Mouse (Mus musculus): Measurements from ENCODE around the gene Akap14. TPM values are rescaled to one million over a fixed set of nuclear protein-coding genes. Genes with fewer than 3 reads are reported as not detected.
"Not testable (repeated sequence)": the region's sequence is repeated elsewhere in the genome, so short reads cannot be mapped to it uniquely, and the experiment has no call there.

Gene Akap14
- polyA plus RNA-seq, 1 experiment from 2014 or later: 0.24 TPM

DNA sequence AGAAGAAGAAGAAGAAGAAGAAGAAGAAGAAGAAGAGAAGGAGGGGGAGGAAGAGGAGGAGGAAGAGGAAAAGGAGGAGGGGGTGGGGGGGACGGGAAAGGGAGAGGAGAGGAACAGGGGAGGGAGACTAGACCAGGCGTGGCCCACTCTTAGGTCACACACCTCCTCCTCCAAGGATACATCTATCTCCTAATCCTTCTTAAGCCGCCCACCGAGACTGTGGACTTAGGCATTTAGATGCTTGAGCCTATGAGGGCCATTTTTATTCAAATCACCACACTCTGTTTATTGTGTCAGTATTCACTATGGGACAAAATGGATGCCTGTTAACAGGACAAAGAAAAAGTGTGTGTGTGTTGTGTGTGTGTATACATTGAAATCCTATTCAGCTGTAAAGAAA is 24.1 kb downstream of the Akap14 start:
- H3K9me3 ChIP-seq; H3K27ac ChIP-seq; H3K4me3 ChIP-seq; H3K36me3 ChIP-seq; ATAC-seq (ENCODE audit: low FRiP score, low read depth); H3K27me3 ChIP-seq (replicated peaks); H3K4me2 ChIP-seq (replicated peaks); H3K4me1 ChIP-seq; H3K9ac ChIP-seq: not testable (repeated sequence)
- WGBS: 33% methylated on average over 1 of the region's 4 CpGs

DNA sequence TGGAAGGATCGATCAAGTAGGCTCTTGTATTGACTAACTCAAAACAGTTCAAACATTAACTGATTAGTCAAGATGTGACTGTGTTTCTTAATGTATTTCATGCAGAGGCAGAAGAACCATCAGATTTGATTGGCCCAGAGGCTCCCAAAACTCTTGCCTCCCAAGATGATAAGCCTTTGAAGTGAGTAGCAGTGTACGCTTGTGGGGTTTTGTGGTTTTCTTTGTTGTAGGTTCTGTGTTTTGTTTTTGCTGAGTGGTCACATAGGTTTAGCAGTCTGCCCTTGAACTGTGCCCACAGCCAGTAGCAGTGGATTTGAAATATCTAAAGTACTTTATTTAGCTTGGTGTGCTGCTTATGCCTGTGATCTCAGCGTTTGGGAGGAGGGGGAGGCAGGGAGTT is 26.9 kb downstream of the Akap14 start:
- Histone ChIP-seq H3K27ac (no peak overlapping the region), H3K9ac (no peak overlapping the region), H3K4me3 (no peak overlapping the region), H3K4me1 (no peaks in the 10 kb centered on the region), H3K36me3 (peaks cover 6% of the 10 kb centered on the region), H3K27me3 (replicated peaks) (no peaks in the 10 kb centered on the region), H3K4me2 (replicated peaks) (no peak overlapping the region), H3K9me3 (no peaks in the 10 kb centered on the region)
- no peak for ATAC-seq (ENCODE audit: low FRiP score, low read depth)
- WGBS: 89% methylated on average over 3 of the region's 3 CpGs

DNA sequence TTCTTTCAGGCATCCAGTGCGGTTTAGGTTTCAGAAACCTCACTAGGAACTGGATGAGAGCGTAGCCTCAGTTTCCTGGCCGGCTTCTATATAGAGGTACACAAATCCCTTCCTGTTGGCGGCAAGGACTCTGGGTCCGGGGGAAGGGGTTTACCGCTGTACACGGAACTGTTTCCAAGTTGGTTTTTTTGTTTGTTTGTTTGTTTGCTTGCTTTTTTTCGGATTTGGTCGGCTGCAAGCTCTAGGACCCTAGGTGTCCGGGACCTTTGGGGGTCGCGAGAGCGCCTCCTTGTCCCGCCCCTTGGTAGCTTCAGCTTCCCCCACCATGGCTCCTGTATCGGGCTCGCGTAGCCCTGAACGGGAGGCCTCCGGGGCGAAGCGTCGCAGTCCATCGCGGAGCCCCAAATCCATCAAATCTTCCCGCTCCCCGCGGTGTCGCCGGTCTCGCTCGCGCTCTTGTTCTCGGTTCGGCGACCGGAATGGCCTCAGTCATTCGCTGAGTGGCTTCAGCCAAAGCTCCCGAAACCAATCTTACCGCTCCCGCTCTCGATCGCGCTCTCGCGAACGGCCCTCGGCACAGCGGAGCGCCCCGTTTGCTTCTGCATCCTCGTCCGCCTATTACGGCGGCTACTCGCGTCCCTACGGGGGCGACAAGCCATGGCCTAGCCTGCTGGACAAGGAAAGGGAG is 41.8 kb downstream of the Akap14 start, which contains the start of gene Nkap:
Gene Nkap (plus strand): TSS at position 125 of the 688 bp plus-strand sequence.
- ATAC-seq (ENCODE audit: low FRiP score, low read depth): peak; percentile 90
- peak within 1 kb of the TSS; percentile 68 for H3K9ac ChIP-seq
- WGBS: 14% methylated on average over 58 of the region's 58 CpGs

DNA sequence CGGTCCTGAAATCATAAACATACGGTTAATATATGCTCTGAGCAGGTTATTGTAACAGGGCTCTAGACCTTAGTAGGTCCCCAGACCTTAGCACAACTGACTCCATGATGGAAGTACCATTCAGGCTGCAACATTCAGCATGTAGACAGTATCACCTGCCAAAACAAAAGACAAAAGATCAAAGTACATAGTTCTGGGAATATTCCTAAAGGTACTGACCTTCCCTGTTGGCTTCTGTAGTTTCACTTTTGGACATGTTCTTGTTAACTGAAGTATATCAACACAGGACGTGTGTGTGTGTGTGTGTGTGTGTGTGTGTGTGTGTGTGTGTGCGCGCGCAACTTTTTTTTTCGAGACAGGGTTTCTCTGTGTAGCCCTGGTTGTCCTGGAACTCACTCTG is 43.1 kb downstream of the Akap14 start:
- WGBS: 96% methylated on average over 7 of the region's 7 CpGs
- Histone ChIP-seq H3K4me2 (replicated peaks) (no peak overlapping the region), H3K9me3 (no peaks in the 10 kb centered on the region), H3K27ac (no peak overlapping the region), H3K36me3 (no peaks in the 10 kb centered on the region), H3K4me3 (no peak overlapping the region), H3K27me3 (replicated peaks) (no peaks in the 10 kb centered on the region), H3K9ac (no peak overlapping the region), H3K4me1 (peaks cover 4% of the 10 kb centered on the region)
- no peak for ATAC-seq (ENCODE audit: low FRiP score, low read depth)

More for the DNA sequence above, 41.8 kb downstream of the Akap14 start, which contains the start of gene Nkap:
- peaks cover 4% of the 10 kb centered on the region for H3K4me1 ChIP-seq
- H3K9me3 ChIP-seq: no peaks in the 10 kb centered on the region
- H3K27ac ChIP-seq: peak within 1 kb of the TSS; percentile 42; the same call in 1 of the 2 replicates
- H3K27me3 ChIP-seq (replicated peaks): no peaks in the 10 kb centered on the region
- peak within 1 kb of the TSS; percentile 60 for H3K4me3 ChIP-seq
- peak within 1 kb of the TSS; percentile 57 for H3K4me2 ChIP-seq (replicated peaks)
- no peaks in the 10 kb centered on the region for H3K36me3 ChIP-seq

DNA sequence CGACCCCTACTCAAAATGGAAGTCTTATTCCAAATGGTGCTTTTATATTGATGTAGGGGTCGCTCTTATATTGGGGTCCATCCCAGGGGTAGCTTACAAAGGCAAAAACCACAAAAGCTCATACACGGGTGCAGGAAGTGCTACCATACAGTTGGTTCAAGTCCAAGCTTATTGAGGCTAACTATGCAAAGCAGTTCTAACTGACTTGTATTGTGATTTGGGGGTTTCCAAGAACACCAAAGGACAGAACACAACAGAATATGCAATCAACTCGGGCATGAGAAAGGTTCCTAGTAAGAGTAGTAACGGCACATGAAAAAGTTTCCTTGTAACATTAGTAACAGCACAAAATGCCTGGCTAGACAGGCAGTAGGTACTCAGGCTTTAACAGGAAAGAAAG is 48.4 kb downstream of the Akap14 start:
- ATAC-seq (ENCODE audit: low FRiP score, low read depth): no peak
- Histone ChIP-seq H3K36me3 (no peaks in the 10 kb centered on the region), H3K9ac (no peak overlapping the region), H3K4me3 (no peak overlapping the region), H3K4me1 (no peaks in the 10 kb centered on the region), H3K4me2 (replicated peaks) (no peak overlapping the region), H3K9me3 (no peaks in the 10 kb centered on the region), H3K27ac (no peak overlapping the region), H3K27me3 (replicated peaks) (peaks cover 7% of the 10 kb centered on the region; the same call in 1 of the 2 replicates)
- WGBS: 72% methylated on average over 5 of the region's 5 CpGs

DNA sequence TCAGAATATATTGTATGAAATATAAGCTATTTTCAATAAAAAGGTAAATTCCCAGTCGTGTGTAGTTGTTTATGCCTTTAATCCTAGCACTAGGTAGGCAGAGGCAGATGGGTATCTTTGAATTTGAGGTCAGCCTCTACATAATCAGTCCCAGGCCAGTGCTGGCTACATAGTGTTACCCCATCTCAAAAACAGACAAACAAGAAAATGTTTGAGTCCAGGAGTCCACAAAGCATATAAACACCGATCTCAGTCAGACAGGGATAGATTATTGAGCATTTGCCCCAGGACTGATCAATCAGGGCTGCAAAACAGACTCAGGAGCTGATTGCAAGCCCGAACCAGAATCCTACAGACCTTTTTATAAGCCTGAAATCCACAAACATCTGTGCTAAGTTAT is 49.1 kb downstream of the Akap14 start:
- Histone ChIP-seq H3K27ac (no peak overlapping the region), H3K4me3 (no peak overlapping the region), H3K9me3 (no peaks in the 10 kb centered on the region), H3K4me2 (replicated peaks) (no peak overlapping the region), H3K4me1 (no peaks in the 10 kb centered on the region), H3K36me3 (no peaks in the 10 kb centered on the region), H3K27me3 (replicated peaks) (peaks cover 8% of the 10 kb centered on the region; the same call in 1 of the 2 replicates), H3K9ac (no peak overlapping the region)
- WGBS: 65% methylated on average over 3 of the region's 3 CpGs
- no peak for ATAC-seq (ENCODE audit: low FRiP score, low read depth)

DNA sequence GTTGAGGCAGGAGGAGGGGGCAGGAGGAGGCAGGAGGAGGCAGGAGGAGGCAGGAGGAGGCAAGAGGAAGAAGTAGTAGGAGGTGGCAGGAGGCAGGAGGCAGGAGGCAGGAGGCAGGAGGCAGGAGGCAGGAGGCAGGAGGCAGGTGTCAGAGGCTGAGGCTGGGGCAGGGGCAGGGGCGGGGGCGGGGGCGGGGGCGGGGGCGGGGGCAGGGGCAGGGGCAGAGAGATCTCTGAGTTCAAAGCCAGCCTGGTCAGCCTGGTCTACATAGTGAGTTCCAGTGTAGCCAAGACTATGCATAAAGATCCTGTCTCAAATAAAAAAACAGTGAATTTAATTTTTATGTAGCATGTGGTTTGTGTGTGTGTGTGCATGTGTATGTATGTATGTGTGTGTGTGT is 51.6 kb downstream of the Akap14 start:
- H3K4me3 ChIP-seq: no peak overlapping the region
- H3K4me2 ChIP-seq (replicated peaks): no peak overlapping the region
- H3K9me3 ChIP-seq: no peaks in the 10 kb centered on the region
- H3K9ac ChIP-seq: no peak overlapping the region
- ATAC-seq (ENCODE audit: low FRiP score, low read depth): no peak
- H3K36me3 ChIP-seq: no peaks in the 10 kb centered on the region
- WGBS: no CpG with 5 or more reads among the region's 5 CpGs
- no peak overlapping the region for H3K27ac ChIP-seq
- peaks cover 8% of the 10 kb centered on the region; the same call in 1 of the 2 replicates for H3K27me3 ChIP-seq (replicated peaks)
- no peaks in the 10 kb centered on the region for H3K4me1 ChIP-seq

DNA sequence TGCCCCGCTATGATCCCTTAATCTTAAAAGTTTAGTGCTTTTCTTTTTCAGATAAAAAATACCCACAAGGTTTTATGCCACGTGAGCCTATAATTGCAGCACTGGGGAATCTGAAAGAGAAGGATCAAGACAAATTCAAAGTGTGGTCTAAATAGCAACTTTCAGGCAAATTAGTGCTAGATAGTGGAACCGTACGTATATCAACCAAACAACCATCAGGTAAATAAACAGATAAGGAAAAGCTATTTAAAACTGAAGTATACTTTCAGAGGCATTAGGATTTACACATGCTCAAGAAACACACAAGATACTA is 57.8 kb downstream of the Akap14 start:
- Histone ChIP-seq H3K4me1 (no peaks in the 10 kb centered on the region), H3K9me3 (no peaks in the 10 kb centered on the region), H3K27me3 (replicated peaks) (peaks cover 5% of the 10 kb centered on the region; the same call in 1 of the 2 replicates), H3K9ac (no peak overlapping the region), H3K4me2 (replicated peaks) (no peak overlapping the region), H3K36me3 (no peaks in the 10 kb centered on the region), H3K4me3 (no peak overlapping the region), H3K27ac (no peak overlapping the region)
- ATAC-seq (ENCODE audit: low FRiP score, low read depth): no peak
- WGBS: 78% methylated on average over 4 of the region's 4 CpGs

DNA sequence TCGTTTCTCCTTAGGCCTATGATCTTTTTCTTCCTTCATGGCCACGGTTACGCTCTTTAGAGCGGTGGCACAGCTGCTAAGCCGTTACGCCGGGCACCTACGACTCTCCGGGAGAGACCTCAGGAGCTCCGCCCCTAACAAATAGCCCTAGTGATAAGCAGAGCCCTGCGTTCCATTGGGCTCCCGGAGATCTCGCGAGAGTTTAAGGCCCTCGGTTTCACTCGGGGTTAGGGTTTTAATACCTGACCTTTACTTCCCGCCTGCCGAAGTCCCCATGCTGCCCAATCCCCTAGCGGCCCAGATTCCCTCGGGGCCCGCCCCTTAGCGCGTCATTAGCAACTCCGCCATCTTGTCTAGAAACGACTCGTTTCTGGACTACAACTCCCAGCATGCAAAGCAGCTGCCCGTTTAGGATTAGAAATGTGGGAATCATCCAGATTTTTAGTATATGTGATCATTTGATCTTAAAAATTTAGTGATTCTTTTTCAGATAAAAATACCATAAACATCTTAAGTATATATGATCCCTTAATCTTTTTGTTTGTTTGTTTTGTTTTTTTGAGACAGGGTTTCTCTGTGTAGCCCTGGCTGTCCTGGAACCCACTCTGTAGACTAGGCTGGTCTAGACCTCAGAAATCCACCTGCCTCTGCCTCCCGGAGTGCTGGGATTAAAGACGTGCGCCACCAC is 58.3 kb downstream of the Akap14 start, which contains the start of gene Upf3b:
Gene Upf3b (minus strand): TSS at position 130 of the 688 bp plus-strand sequence.
- WGBS: 17% methylated on average over 30 of the region's 30 CpGs
- Histone ChIP-seq H3K9ac (peak within 1 kb of the TSS; percentile 52), H3K27me3 (replicated peaks) (peaks cover 2% of the 10 kb centered on the region; the same call in 1 of the 2 replicates), H3K4me1 (no peaks in the 10 kb centered on the region), H3K4me2 (replicated peaks) (peak within 1 kb of the TSS; percentile 58), H3K9me3 (no peaks in the 10 kb centered on the region), H3K27ac (peak within 1 kb of the TSS; percentile 59; the same call in 1 of the 2 replicates), H3K36me3 (no peaks in the 10 kb centered on the region), H3K4me3 (peak within 1 kb of the TSS; percentile 48)
- ATAC-seq (ENCODE audit: low FRiP score, low read depth): peak; percentile 98

DNA sequence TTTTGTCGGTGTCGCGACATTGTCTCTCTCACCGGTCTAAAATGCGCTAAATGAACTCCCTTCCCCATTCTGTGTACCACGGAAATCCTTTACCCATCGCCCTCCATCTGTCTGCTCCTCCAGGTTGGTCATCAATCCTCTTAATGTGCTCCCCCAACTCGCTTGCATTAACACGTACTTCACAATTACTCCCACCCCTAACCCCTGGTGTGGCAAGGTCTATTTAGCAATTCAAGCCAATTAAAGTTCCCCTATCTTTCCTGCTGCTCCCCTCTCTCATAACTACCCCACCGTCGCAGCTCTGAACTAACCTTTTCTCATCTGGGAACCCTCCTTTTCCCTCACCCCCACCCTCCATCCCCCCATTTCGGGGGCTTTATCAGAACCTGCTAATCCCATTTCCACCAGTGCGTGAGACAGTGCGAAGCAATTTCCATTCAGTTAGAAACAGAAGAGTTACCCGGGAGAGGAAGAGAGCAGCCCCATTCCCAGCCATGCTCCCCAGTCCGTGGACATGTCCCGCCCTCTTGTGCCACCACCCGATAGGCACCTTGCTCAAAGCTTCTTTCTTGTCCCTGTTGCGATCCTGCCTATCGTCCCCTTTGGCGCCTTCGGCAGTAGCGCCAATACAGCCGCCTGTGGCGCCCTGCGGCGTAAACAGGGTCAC is 59.0 kb downstream of the Akap14 start:
- Histone ChIP-seq H3K27me3 (replicated peaks) (no peaks in the 10 kb centered on the region), H3K9ac (peak overlapping the region; percentile 52), H3K4me1 (no peaks in the 10 kb centered on the region), H3K9me3 (no peaks in the 10 kb centered on the region), H3K36me3 (no peaks in the 10 kb centered on the region), H3K4me2 (replicated peaks) (peak overlapping the region; percentile 58), H3K27ac (peak overlapping the region; percentile 59; the same call in 1 of the 2 replicates), H3K4me3 (peak overlapping the region; percentile 48)
- 14% methylated on average over 27 of the region's 27 CpGs for WGBS
- ATAC-seq (ENCODE audit: low FRiP score, low read depth): peak; percentile 85

DNA sequence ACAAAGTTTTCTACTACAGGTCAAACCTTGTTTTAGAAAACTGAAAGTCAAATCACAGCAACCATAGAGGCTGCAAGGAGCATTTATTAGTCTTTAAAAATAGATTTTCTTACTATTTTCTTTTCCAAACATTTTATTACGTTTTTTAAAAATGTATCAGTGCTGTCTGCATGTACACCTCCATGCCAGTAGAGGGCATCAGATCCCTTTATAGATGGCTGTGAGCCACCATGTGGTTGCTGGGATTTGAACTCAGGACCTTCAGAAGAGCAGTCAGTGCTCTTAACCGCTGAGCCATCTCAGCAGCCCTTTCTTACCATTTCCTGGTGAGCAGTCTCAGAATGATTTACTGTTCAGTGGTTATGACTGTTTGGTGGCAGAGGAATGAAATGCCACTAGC is 64.8 kb downstream of the Akap14 start:
- Histone ChIP-seq H3K4me1 (no peaks in the 10 kb centered on the region), H3K36me3 (peaks cover 6% of the 10 kb centered on the region), H3K27ac (no peak overlapping the region), H3K9ac (no peak overlapping the region), H3K4me2 (replicated peaks) (no peak overlapping the region), H3K27me3 (replicated peaks) (no peaks in the 10 kb centered on the region), H3K9me3 (no peaks in the 10 kb centered on the region), H3K4me3 (no peak overlapping the region)
- 86% methylated on average over 2 of the region's 2 CpGs for WGBS
- no peak for ATAC-seq (ENCODE audit: low FRiP score, low read depth)

Data from neural tube, embryonic 12.5 days (tissue).